Mouse (Mus musculus) telencephalon, adult 2 months (tissue): ENCODE data around the gene Lipm.

Experiments used
- DNase-seq: peaks from one replicate; pipeline ENCODE4 v3.0.0-alpha.2; 2011; ENCODE audit warnings: low read depth, low spot score

The Lipm gene

GRCm38 (mm10) chr19:34100633-34101032 is at the start of gene Lipm:
TSS of gene Lipm (plus strand) at chr19:34100933.
- no peak for DNase-seq

- DNase-seq: peak; percentile 17
Measured at GRCm38 (mm10) chr19:34051502-34051901, 49.2 kb upstream of the Lipm start.

GRCm38 (mm10) chr19:34063547-34063946 is 37.2 kb upstream of the Lipm start:
- no peak for DNase-seq

- peak; percentile 61 for DNase-seq
Measured at GRCm38 (mm10) chr19:34064059-34064458, 36.7 kb upstream of the Lipm start.

GRCm38 (mm10) chr19:34066779-34067472 is 33.8 kb upstream of the Lipm start, which contains the start of gene Lipn:
TSS of gene Lipn (plus strand) at chr19:34067358.
- no peak for DNase-seq

GRCm38 (mm10) chr19:34074239-34074638 is 26.5 kb upstream of the Lipm start:
- no peak for DNase-seq

GRCm38 (mm10) chr19:34078130-34078529 is 22.6 kb upstream of the Lipm start:
- DNase-seq: no peak

- DNase-seq: no peak
Measured at GRCm38 (mm10) chr19:34089011-34089680, 11.6 kb upstream of the Lipm start.

- no peak for DNase-seq
Measured at GRCm38 (mm10) chr19:34095381-34095780, 5.4 kb upstream of the Lipm start.

- no peak for DNase-seq
Measured at GRCm38 (mm10) chr19:34096228-34096627, 4.5 kb upstream of the Lipm start.

- DNase-seq: no peak
Measured at GRCm38 (mm10) chr19:34101888-34102287, 1.2 kb downstream of the Lipm start.

- no peak for DNase-seq
Measured at GRCm38 (mm10) chr19:34104841-34105240, 4.1 kb downstream of the Lipm start.

- DNase-seq: no peak
Measured at GRCm38 (mm10) chr19:34119102-34119501, 18.4 kb downstream of the Lipm start.

GRCm38 (mm10) chr19:34119653-34120052 is 18.9 kb downstream of the Lipm start:
- no peak for DNase-seq

GRCm38 (mm10) chr19:34120107-34120731 is 19.5 kb downstream of the Lipm start:
- no peak for DNase-seq

GRCm38 (mm10) chr19:34138720-34139430 is 38.1 kb downstream of the Lipm start:
- no peak for DNase-seq

- no peak for DNase-seq
Measured at GRCm38 (mm10) chr19:34139431-34140046, 38.8 kb downstream of the Lipm start.

- DNase-seq: no peak
Measured at GRCm38 (mm10) chr19:34148421-34148820, 47.7 kb downstream of the Lipm start.

- DNase-seq: no peak
Measured at GRCm38 (mm10) chr19:34151909-34152308, 51.2 kb downstream of the Lipm start.

GRCm38 (mm10) chr19:34153263-34154144 is 52.8 kb downstream of the Lipm start:
- DNase-seq: no peak

- no peak for DNase-seq
Measured at GRCm38 (mm10) chr19:34162693-34163092, 62.0 kb downstream of the Lipm start.
